8 mouse cellular contexts compared by ENCODE assay signal in the genomic region with DNA sequence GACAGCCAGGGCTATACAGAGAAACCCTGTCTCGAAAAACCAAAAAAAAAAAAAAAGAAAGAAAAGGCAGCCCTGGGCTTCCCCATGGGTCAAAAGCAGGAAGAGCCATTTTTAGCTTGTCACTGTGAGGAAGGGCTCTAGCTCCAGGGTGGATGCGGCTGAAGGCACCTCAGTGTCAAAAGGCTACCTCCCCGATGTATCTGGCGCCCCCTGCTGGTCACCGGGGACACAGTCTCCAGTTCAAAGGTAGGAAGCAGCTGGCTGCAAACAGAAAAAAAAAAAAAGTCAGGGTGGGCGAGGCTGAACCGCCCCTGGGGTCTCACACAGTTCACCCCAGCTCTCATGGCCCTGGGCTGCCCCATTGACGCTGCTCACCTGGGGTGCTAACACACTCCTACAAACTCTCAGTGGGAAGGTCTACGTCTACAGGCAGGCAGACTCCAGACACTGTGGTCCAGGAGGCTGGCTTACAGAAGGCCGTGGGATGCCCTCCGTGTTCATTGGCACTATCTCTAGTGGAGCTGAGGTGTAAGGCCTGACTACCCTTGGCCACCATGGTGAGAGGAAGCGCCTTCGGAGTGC. TPM values are rescaled to one million over a fixed set of nuclear protein-coding genes. Genes with fewer than 3 reads are reported as not detected.
A peak's percentile ranks its signal among the peaks of the same experiment; 100 is the strongest.
DNase-seq lines count a peak whose midpoint lies in the region; ATAC-seq and TF ChIP-seq lines count a peak whose summit lies in the region.

No protein-coding gene starts in this region.

- ATAC-seq in neural tube, embryonic 15.5 days (ENCODE audit: low FRiP score) = no peak; the same call in 1 of the 2 replicates
- peak; percentile 16; the same call in 1 of the 2 replicates for ATAC-seq in stomach, embryonic 14.5 days (ENCODE audit: insufficient number of reproducible peaks, insufficient read depth, low FRiP score, low read depth)

- no peak overlapping the region for H3K9ac ChIP-seq in neural tube, embryonic 15.5 days (replicated peaks)
- no peak overlapping the region for H3K9ac ChIP-seq in stomach, embryonic 14.5 days (replicated peaks; ENCODE audit: low read depth, low read length)

- 31% methylated on average over 12 of the region's 13 CpGs for WGBS in neural tube, embryonic 15.5 days
- WGBS in kidney, adult 2 months = 38% methylated on average over 13 of the region's 13 CpGs
- 33% methylated on average over 13 of the region's 13 CpGs for WGBS in stomach, embryonic 14.5 days

- H3K4me1 ChIP-seq in neural tube, embryonic 15.5 days = peaks cover 3% of the 10 kb centered on the region; the same call in 1 of the 2 replicates
- H3K4me1 ChIP-seq in cortical plate, adult 2 months (ENCODE audit: control insufficient read depth, insufficient read depth, low read length) = no peaks in the 10 kb centered on the region
- peaks cover 4% of the 10 kb centered on the region for H3K4me1 ChIP-seq in kidney, adult 2 months (ENCODE audit: control insufficient read depth, insufficient read depth, low read length)
- H3K4me1 ChIP-seq in stomach, embryonic 14.5 days (ENCODE audit: control insufficient read depth, insufficient read depth, low read length) = no peaks in the 10 kb centered on the region

- H3K27me3 ChIP-seq in neural tube, embryonic 15.5 days (replicated peaks) = no peaks in the 10 kb centered on the region
- no peaks in the 10 kb centered on the region for H3K27me3 ChIP-seq in kidney, adult 2 months (replicated peaks; ENCODE audit: control insufficient read depth, insufficient read depth, low read length)
- H3K27me3 ChIP-seq in stomach, embryonic 14.5 days (ENCODE audit: control insufficient read depth, insufficient read depth, low read length) = no peaks in the 10 kb centered on the region

- DNase-seq in neural tube, embryonic 10.5 days (ENCODE audit: extremely low spot score, low spot score) = peak; percentile 91
- peak; percentile 68 for DNase-seq in gastrocnemius, postnatal 25 days
- peak; percentile 76 for DNase-seq in kidney, adult 2 months
- DNase-seq in liver = peak; percentile 88
- DNase-seq in natural killer cell, adult 2 months (ENCODE audit: low spot score in 2 of 2) = peak; percentile 59 to 82

- H3K4me2 ChIP-seq in neural tube, embryonic 15.5 days = no peak overlapping the region
- no peak overlapping the region for H3K4me2 ChIP-seq in stomach, embryonic 14.5 days (replicated peaks; ENCODE audit: low read depth, low read length)

- H3K27ac ChIP-seq in neural tube, embryonic 15.5 days (replicated peaks) = no peak overlapping the region
- H3K27ac ChIP-seq in cortical plate, adult 2 months (ENCODE audit: insufficient read depth, low read length) = no peak overlapping the region
- no peak overlapping the region for H3K27ac ChIP-seq in kidney, adult 2 months (ENCODE audit: insufficient read depth, low read depth, low read length)
- no peak overlapping the region for H3K27ac ChIP-seq in stomach, embryonic 14.5 days (ENCODE audit: low read length)

- H3K9me3 ChIP-seq in neural tube, embryonic 15.5 days (replicated peaks) = no peaks in the 10 kb centered on the region
- H3K9me3 ChIP-seq in stomach, embryonic 14.5 days (ENCODE audit: control insufficient read depth, low read depth, low read length) = no peaks in the 10 kb centered on the region

- TF ChIP-seq CTCF in cortical plate, adult 2 months (IDR thresholded peaks at IDR 0.05; ENCODE audit: extremely low read depth, insufficient read depth, low read length) = peak; percentile 71
- peak; percentile 88 for TF ChIP-seq CTCF in kidney, adult 2 months (conservative IDR thresholded peaks at IDR 0.05; ENCODE audit: insufficient read depth, insufficient read length, low read depth, low read length)

- no peaks in the 10 kb centered on the region for H3K36me3 ChIP-seq in neural tube, embryonic 15.5 days
- no peaks in the 10 kb centered on the region for H3K36me3 ChIP-seq in kidney, adult 2 months (ENCODE audit: control insufficient read depth, insufficient read depth, low read length)
- H3K36me3 ChIP-seq in stomach, embryonic 14.5 days (ENCODE audit: control insufficient read depth, insufficient read depth, low read length) = no peaks in the 10 kb centered on the region

- no peak overlapping the region for H3K4me3 ChIP-seq in neural tube, embryonic 15.5 days (replicated peaks)
- H3K4me3 ChIP-seq in cortical plate, adult 2 months (ENCODE audit: insufficient read depth, low read length) = no peak overlapping the region
- no peak overlapping the region for H3K4me3 ChIP-seq in kidney, adult 2 months (ENCODE audit: insufficient read depth, low read depth, low read length)
- H3K4me3 ChIP-seq in stomach, embryonic 14.5 days (ENCODE audit: low read depth, low read length) = no peak overlapping the region

- TF ChIP-seq POLR2A in cortical plate, adult 2 months (IDR thresholded peaks at IDR 0.05; ENCODE audit: extremely low read depth, insufficient read depth, low read length) = no peak
- no peak for TF ChIP-seq POLR2A in kidney, adult 2 months (IDR thresholded peaks at IDR 0.05; ENCODE audit: low read depth, low read length)

RNA-seq across cellular contexts. Expression of gene Arhgef10l, which starts 8.6 kb away (rescaled TPM):
- polyA plus RNA-seq in neural tube, embryonic 15.5 days (2015; fragmentation: Nextera tagmentation; extraction: Ambion mirVana) = 23.6 and 26.4 TPM in 2 replicates
- polyA plus RNA-seq in cortical plate, adult 2 months (2012; rRNA removed) = 34.5 and 38.3 TPM in 2 replicates
- total RNA-seq in gastrocnemius, postnatal 25 days (2021) = 10 to 100 TPM; 36.2 to 51.3 TPM
- polyA plus RNA-seq in kidney, adult 2 months (2012; rRNA removed) = 42.0 and 56.2 TPM in 2 replicates
- polyA plus RNA-seq in stomach, embryonic 14.5 days (2014; fragmentation: Nextera tagmentation; extraction: Ambion mirVana) = 9.9 and 10.5 TPM in 2 replicates

RNA-seq across cellular contexts. Expression of gene Rcc2, which starts 25.9 kb away (rescaled TPM):
- polyA plus RNA-seq in neural tube, embryonic 15.5 days (2015; fragmentation: Nextera tagmentation; extraction: Ambion mirVana) = 16.7 and 16.8 TPM in 2 replicates
- polyA plus RNA-seq in cortical plate, adult 2 months (2012; rRNA removed) = 44.1 and 45.9 TPM in 2 replicates
- 1 to 10 TPM; 8.4 to 9.8 TPM for total RNA-seq in gastrocnemius, postnatal 25 days (2021)
- 18.7 and 20.9 TPM in 2 replicates for polyA plus RNA-seq in kidney, adult 2 months (2012; rRNA removed)
- polyA plus RNA-seq in stomach, embryonic 14.5 days (2014; fragmentation: Nextera tagmentation; extraction: Ambion mirVana) = 26.2 and 26.6 TPM in 2 replicates
